Mouse (Mus musculus) R1 (cell line): ENCODE measurements around the gene Zfp689.
"Not testable (repeated sequence)": the region's sequence is repeated elsewhere in the genome, so short reads cannot be mapped to it uniquely, and the experiment has no call there.

Source experiments
- DNase-seq: peaks from one replicate; pipeline ENCODE4 v3.0.0-alpha.2; 2018; ENCODE audit warnings: low read depth, low spot score

The Zfp689 gene

DNA sequence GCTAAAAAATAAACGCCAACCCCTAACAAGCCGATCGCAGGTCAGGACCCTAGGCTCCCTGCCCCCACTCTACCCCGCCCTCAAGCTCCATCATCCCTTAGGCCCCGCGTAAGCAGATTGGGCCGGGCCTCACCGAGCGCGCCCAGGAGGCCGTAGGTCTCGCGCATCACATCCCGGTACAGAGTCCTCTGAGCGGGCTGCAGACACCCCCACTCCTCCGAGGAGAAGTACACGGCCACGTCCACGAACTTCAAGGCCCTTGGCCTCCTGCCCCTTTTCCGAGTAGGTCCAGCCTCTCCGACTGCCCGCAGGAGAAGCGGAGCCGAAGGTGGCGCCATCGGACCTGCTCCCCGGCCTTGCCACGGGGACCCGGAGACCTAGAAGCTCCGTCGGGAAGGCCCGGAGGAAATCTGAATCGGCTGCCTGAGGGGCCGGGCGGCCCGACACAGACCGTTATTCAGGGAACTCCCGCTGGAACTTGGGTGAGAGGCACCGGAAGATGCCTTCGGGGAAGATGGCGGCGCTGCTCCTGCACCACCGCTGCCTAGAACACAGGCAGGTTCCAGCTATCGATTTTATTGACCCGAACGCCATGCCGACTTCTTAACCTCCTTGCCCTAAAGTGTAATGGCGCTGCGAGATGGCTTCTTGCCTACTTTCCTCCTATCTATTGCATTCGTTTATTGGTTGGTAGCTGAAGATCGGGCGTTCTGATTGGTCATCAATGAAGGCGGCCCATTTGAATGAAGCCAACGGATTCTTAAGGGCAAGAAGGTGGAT is at the start of gene Zfp689:
Zfp689 (minus strand) TSS at position 638 of the 780 bp plus-strand sequence.
- DNase-seq = peak; percentile 99

DNA sequence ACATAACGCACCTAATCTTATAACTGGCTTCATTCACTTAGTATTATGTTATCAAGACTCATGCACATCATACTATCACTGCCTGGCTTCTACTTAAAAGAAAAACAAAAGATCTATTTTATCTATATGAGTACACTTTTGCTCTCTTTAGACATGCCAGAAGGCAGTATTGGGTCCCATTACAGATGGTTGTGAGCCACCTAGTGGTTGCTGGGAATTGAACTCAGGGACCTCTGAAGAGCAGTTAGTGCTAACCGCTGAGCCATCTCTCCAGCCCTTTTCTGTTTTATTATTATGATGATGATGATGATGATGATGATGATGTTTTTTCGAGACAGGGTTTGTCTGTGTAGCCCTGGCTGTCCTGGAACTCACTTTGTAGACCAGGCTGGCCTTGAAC is 49.4 kb upstream of the Zfp689 start:
- peak; percentile 56 for DNase-seq

DNA sequence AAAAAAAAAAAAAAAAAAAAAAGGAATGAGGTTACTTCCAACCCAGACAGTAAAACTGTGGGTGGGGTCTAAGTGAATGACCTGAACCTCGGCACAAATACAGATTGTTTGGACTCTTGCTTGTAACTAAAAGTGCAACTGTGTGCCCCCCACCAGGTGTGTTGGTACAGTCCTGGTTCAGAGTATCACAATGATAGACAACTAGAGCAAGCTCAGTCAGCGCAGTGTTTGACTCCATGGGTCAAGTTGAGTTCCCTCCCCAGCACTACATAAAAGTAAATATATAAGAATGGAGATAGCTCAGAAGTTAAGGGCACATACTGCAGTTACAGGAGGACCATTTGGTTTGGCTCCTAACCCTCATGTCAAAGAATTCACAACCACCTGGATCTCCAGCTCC is 48.4 kb upstream of the Zfp689 start:
- DNase-seq = no peak

GRCm38 (mm10) chr7:127494648-127495047 is 45.7 kb upstream of the Zfp689 start:
- no peak for DNase-seq

GRCm38 (mm10) chr7:127491846-127492245 is 42.9 kb upstream of the Zfp689 start:
- DNase-seq = no peak

- DNase-seq = no peak
Observed at GRCm38 (mm10) chr7:127489982-127490381, 41.0 kb upstream of the Zfp689 start.

DNA sequence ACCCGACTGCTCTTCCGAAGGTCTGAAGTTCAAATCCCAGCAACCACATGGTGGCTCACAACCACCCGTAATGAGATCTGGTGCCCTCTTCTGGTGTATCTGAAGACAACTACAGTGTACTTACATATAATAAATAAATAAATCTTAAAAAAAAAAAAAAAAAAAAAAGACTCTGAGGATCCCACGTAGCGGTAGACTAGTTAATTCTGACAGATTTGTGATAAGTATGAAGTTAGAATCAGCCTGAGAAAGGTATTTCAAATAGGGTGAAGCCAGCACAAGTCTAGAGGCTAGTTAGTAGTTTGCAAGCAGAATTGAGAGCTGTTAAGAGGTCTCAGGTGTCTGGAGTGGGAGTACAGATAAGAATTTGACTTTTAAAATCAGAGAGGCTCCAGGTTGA is 39.4 kb upstream of the Zfp689 start:
- DNase-seq = not testable (repeated sequence)

- DNase-seq = no peak
Observed at GRCm38 (mm10) chr7:127485416-127485815, 36.5 kb upstream of the Zfp689 start.

GRCm38 (mm10) chr7:127480321-127480720 is 31.4 kb upstream of the Zfp689 start:
- no peak for DNase-seq

DNA sequence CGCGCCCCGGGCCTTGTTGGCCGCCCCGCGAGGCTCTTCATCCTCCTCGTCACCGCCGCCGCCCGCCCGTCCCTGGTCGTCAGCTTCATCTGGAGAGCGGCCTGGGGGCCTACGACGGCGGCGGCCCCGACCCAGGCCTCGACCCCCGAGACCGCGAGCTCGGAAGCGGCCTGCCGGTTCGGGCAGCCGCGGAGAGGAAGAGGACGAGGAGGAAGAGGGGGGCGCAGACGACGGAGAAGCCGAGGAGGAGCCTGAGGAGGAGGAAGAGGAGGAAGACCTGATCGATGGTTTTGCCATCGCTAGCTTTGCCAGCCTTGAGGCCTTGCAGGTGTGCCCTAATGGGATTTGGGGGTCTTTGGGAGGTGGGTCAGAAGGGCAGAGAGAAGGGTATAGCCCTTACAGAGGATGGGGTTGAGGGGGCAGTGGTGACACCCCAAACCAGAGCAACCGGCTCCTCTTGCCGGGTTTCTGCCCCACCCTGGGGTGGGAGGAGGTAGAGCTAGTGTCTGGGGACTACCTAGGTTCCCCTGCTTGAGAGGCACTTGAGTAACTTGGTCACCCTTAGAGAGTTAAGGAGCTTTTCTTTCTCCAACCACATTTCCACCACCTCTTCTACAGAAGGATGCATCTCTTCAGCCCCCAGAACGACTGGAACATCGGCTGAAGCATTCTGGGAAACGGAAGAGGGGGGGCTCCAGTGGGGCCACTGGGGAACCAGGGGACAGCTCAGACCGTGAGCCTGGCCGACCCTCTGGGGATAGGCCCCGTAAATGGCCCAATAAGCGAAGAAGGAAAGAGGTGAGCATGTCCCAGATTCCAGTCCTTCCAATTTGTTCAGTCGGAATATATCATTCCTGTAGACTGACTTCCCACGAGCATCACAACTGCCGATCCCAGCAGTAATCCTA is 30.6 kb upstream of the Zfp689 start:
- DNase-seq = no peak

GRCm38 (mm10) chr7:127478635-127479317 is 29.8 kb upstream of the Zfp689 start, which contains the start of gene Fbrs:
Gene Fbrs, plus strand, starts transcription at chr7:127479199.
- DNase-seq = peak; percentile 97

GRCm38 (mm10) chr7:127477687-127478634 is 29.0 kb upstream of the Zfp689 start:
- peak; percentile 100 for DNase-seq

GRCm38 (mm10) chr7:127476855-127477254 is 27.9 kb upstream of the Zfp689 start:
- no peak for DNase-seq

DNA sequence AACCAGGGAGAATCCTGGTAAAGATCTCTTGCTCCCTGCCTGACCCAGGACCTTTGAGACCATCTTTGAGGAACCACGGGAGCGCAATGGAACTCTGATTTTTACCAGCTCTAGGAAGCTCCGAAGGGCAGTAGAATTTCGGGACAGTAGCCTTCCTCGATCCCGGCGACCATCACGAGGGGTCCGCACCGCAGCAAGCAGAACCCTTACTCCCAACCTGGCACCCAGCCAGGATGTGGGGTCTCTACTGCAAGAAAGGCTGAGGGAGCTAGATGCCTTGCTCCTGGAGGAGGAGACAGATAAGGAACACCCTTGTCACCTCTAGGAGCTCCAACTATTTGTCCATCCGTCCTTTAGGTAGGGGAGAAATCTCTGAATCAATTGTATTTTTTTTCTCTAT is 27.4 kb upstream of the Zfp689 start:
- no peak for DNase-seq

DNA sequence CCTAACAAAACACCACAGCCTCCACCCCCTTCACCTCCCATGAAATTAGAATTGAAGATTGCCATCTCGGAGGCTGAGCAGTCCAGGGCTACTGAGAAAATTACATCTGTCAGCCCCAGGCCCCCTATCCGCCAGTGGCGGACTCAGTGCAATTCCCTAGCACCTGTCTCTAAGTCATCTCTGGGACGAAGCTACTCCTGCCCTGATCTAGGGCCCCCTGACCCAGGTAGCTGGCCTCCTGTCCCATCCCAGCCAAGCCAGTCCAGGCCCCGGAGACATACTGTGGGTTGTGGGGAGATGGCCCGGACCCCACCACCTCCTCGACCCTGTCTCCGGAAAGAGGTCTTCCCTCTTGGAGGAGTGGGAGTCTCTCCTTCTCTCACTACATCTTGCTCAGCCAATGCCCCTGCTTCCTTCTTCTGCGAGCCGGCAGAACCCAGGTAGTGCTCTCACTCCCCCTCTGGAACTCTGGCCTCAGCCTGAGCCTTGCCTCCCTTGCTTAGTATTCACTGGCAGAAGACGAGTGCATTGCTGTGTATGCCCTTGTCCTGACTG is 26.3 kb upstream of the Zfp689 start:
- DNase-seq = no peak

- DNase-seq = peak; percentile 20
Observed at GRCm38 (mm10) chr7:127474378-127475070, 25.6 kb upstream of the Zfp689 start.

DNA sequence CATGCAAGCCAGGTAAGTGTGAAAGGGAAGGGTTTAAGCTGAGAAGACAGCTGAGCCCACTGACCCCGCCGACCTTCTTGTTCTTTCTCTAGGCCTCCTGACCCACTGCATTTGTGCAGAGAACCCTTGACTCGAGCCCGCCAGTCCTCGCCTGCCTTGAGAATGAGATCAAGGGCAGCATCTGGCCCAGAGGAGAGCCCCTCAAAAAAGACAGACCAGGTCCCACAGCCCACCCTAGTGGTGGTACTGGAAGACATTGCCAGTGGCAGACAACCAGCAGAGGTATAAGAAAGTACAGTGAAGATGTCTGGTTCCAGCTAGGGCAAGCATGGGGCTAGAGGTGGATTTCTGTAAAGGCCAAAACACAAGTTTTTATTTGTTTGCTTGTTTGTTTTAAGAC is 24.7 kb upstream of the Zfp689 start:
- DNase-seq = peak; percentile 56

DNA sequence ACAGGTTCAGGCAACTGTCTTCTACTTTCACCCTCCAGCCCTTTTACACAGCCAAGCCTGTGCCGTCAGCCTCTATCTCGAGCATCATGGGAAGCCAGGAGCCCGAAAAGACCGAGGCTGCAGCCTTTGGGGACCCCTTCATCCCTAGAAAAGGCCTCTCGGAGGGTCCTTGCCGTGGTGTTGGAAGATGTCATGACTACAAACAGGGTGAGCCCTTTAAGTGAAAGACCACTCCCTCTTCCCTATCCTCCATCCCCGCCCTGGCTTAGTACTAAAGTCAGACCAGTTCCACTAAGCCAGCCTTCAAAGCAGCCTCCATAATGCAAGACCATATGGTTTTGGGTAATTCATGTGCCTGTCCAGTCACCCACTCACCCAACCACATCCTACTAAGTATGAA is 23.1 kb upstream of the Zfp689 start:
- peak; percentile 41 for DNase-seq

- no peak for DNase-seq
Observed at GRCm38 (mm10) chr7:127471646-127472010, 22.7 kb upstream of the Zfp689 start.
